ENCODE assay signal across 8 mouse cellular contexts in the genomic region with DNA sequence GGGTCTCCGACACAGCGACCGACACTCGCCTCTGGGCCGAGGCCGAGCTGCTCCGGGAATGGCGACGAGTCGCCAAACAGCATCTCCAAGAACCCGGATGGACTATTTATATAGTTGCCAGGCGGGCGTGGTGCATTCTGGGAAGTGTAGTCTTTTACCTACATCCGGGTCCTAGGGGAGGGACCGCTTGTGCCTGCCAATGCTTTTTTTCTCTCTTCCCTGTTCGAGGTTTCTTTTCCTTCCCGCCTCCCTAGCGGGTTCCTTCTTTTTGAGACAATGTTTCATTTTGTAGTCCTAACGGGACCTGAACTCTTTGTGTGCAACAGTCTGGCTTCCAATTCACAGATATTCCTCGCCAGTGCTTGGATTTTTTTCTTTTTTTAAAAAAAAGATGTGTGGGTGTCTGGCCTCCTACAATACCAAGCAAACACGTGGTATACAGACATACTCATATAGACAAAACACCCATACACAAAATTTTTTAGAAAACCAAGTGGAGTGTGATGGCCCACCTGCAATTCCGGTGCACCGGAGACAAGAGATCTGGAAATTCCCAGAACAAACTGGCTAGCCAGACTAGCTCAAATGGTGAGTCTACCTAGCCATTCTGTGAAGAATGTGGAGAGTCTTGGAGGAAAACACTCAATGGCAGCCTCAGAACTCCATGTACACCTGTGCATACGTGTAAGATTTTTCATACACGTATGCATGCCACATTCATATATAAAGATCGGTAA. TPM values are rescaled to one million over a fixed set of nuclear protein-coding genes. Genes with fewer than 3 reads are reported as not detected.
DNase-seq lines count a peak whose midpoint lies in the region; ATAC-seq and TF ChIP-seq lines count a peak whose summit lies in the region.

A gene (minus strand): TSS at position 87 of the 737 bp plus-strand sequence.

- WGBS in hindbrain, embryonic 10.5 days, result 14% methylated on average over 26 of the region's 26 CpGs
- WGBS in lung, postnatal 0 days, result 13% methylated on average over 22 of the region's 26 CpGs

- no peaks in the 10 kb centered on the region for H3K27me3 ChIP-seq in hindbrain, embryonic 10.5 days (ENCODE audit: insufficient read depth, poor library complexity, severe bottlenecking)
- H3K27me3 ChIP-seq in lung, postnatal 0 days (replicated peaks; ENCODE audit: insufficient read depth, low read length), result no peaks in the 10 kb centered on the region

- TF ChIP-seq CTCF in lung, postnatal 0 days (IDR thresholded peaks at IDR 0.05), result no peak

- H3K27ac ChIP-seq in hindbrain, embryonic 10.5 days, result peak within 1 kb of the TSS; percentile 96
- peak within 1 kb of the TSS; percentile 90 for H3K27ac ChIP-seq in lung, postnatal 0 days (ENCODE audit: low read length)

- peak within 1 kb of the TSS; percentile 99 for H3K9ac ChIP-seq in lung, postnatal 0 days (replicated peaks; ENCODE audit: low read depth)

- H3K36me3 ChIP-seq in hindbrain, embryonic 10.5 days, result peaks cover 24% of the 10 kb centered on the region
- no peaks in the 10 kb centered on the region for H3K36me3 ChIP-seq in lung, postnatal 0 days (ENCODE audit: insufficient read depth, low read length)

- peak within 1 kb of the TSS; percentile 68 for H3K4me2 ChIP-seq in lung, postnatal 0 days (replicated peaks; ENCODE audit: low read depth, low read length)

- H3K4me1 ChIP-seq in hindbrain, embryonic 10.5 days (replicated peaks), result peaks cover 40% of the 10 kb centered on the region
- H3K4me1 ChIP-seq in lung, postnatal 0 days (ENCODE audit: insufficient read depth, low read depth, low read length), result peaks cover 13% of the 10 kb centered on the region; the same call in 1 of the 2 replicates

- no peak for TF ChIP-seq EP300 in lung, postnatal 0 days (IDR thresholded peaks at IDR 0.05)

- H3K4me3 ChIP-seq in hindbrain, embryonic 10.5 days, result peak within 1 kb of the TSS; percentile 94
- peak within 1 kb of the TSS; percentile 99 for H3K4me3 ChIP-seq in lung, postnatal 0 days (ENCODE audit: low read depth, low read length)

- ATAC-seq in frontal cortex, adult (ENCODE audit: low TSS enrichment), result peak; percentile 91
- ATAC-seq in lung, postnatal 0 days, result peak; percentile 91

- peak; percentile 95 for DNase-seq in MEL-GATA-1-ER (ENCODE audit: extremely low read depth, low read depth)
- peak; percentile 99 for DNase-seq in cerebellum, adult 8-10 months
- peak; percentile 98 for DNase-seq in hindbrain, embryonic 10.5 days (ENCODE audit: low spot score)
- peak; percentile 97 for DNase-seq in layer of hippocampus, adult 9-11 months
- peak; percentile 97 for DNase-seq in lung, postnatal 0 days (ENCODE audit: low spot score)
- DNase-seq in ovary, postnatal 14 days (ENCODE audit: low spot score), result peak; percentile 98
- DNase-seq in thymus, postnatal 14 days, result peak; percentile 97

- no peaks in the 10 kb centered on the region for H3K9me3 ChIP-seq in hindbrain, embryonic 10.5 days
- no peaks in the 10 kb centered on the region for H3K9me3 ChIP-seq in lung, postnatal 0 days (ENCODE audit: low read length)

RNA-seq across cellular contexts. Expression of the gene that starts here (rescaled TPM):
- 132 and 172 TPM in 2 replicates for polyA plus RNA-seq in hindbrain, embryonic 10.5 days (2016; fragmentation: Nextera tagmentation; extraction: Ambion mirVana)
- polyA plus RNA-seq in lung, postnatal 0 days (2015; fragmentation: Nextera tagmentation; extraction: Ambion mirVana), result 98.5 and 104 TPM in 2 replicates

Comparison
In these comparisons a context has a peak if more than half of its experiments do, and no peak if none do; other contexts are left out.
1. Peak in every context shown above with its lines: DNase-seq, ATAC-seq, H3K4me3 ChIP-seq and H3K27ac ChIP-seq.